Comparison of ENCODE assay signal across 8 mouse cellular contexts in genomic region chr7:87584281-87584701, GRCm38 (mm10). TPM values are rescaled to one million over a fixed set of nuclear protein-coding genes. Genes with fewer than 3 reads are reported as not detected.
DNase-seq lines count a peak whose midpoint lies in the region; ATAC-seq and TF ChIP-seq lines count a peak whose summit lies in the region.
"Had no signal": no experiment of that assay in that cellular context is flagged by ENCODE, and none has a peak within 500 bp of the region (broad histone marks: within the 10 kb centered on the region; RNA-seq: fewer than 3 reads in every experiment).

No protein-coding gene starts in this region.

- peak; percentile 75; the same call in 1 of the 2 replicates for ATAC-seq in embryonic facial prominence, embryonic 14.5 days (ENCODE audit: low read depth)
- peak; percentile 92 for ATAC-seq in midbrain, embryonic 14.5 days (ENCODE audit: low FRiP score, low TSS enrichment)
- no peak for ATAC-seq in granulocyte monocyte progenitor cell, adult 5-6 weeks (replicated peaks; ENCODE audit: poor library complexity, severe bottlenecking)

- peak; percentile 1 for DNase-seq in lung, postnatal 10 days
- no peak for DNase-seq in lung, postnatal 25 days (ENCODE audit: low spot score)
- peak; percentile 34 for DNase-seq in embryonic facial prominence, embryonic 14.5 days (ENCODE audit: low spot score)
- peak; percentile 53 for DNase-seq in layer of hippocampus, adult 2 months (ENCODE audit: low spot score in 2 of 2)
- peak; percentile 88 for DNase-seq in midbrain, embryonic 14.5 days
- DNase-seq in urinary bladder, postnatal 14 days (ENCODE audit: low spot score): no peak

- WGBS in embryonic facial prominence, embryonic 14.5 days: under 1% methylated on average over 22 of the region's 28 CpGs
- WGBS in midbrain, embryonic 14.5 days: 1% methylated on average over 28 of the region's 28 CpGs

- peak overlapping the region; percentile 45 for H3K4me2 ChIP-seq in embryonic facial prominence, embryonic 14.5 days (ENCODE audit: low read depth, low read length)
- peak overlapping the region; percentile 76 for H3K4me2 ChIP-seq in midbrain, embryonic 14.5 days (ENCODE audit: low read length)

- H3K4me3 ChIP-seq in embryonic facial prominence, embryonic 14.5 days (ENCODE audit: low read depth, low read length): peak overlapping the region; percentile 25
- H3K4me3 ChIP-seq in layer of hippocampus, adult 2 months: peak overlapping the region; percentile 81
- H3K4me3 ChIP-seq in midbrain, embryonic 14.5 days (replicated peaks; ENCODE audit: low read depth, low read length): peak overlapping the region; percentile 54

- no peaks in the 10 kb centered on the region for H3K9me3 ChIP-seq in embryonic facial prominence, embryonic 14.5 days (ENCODE audit: control insufficient read depth, low read length)
- H3K9me3 ChIP-seq in midbrain, embryonic 14.5 days (ENCODE audit: control insufficient read depth, low read length): no peaks in the 10 kb centered on the region

- no peaks in the 10 kb centered on the region for H3K36me3 ChIP-seq in embryonic facial prominence, embryonic 14.5 days (ENCODE audit: control insufficient read depth, insufficient read depth, low read length)
- H3K36me3 ChIP-seq in midbrain, embryonic 14.5 days (ENCODE audit: control insufficient read depth, insufficient read depth, low read length): no peaks in the 10 kb centered on the region

- peak; percentile 32 for TF ChIP-seq CTCF in layer of hippocampus, adult 2 months (conservative IDR thresholded peaks at IDR 0.05)

- no peak overlapping the region for H3K9ac ChIP-seq in embryonic facial prominence, embryonic 14.5 days (ENCODE audit: low read depth, low read length)
- peak overlapping the region; percentile 72 for H3K9ac ChIP-seq in midbrain, embryonic 14.5 days (replicated peaks; ENCODE audit: low read length)

- no peak overlapping the region for H3K27ac ChIP-seq in embryonic facial prominence, embryonic 14.5 days (replicated peaks; ENCODE audit: low read depth, low read length)
- peak overlapping the region; percentile 97 for H3K27ac ChIP-seq in layer of hippocampus, adult 2 months
- peak overlapping the region; percentile 85 for H3K27ac ChIP-seq in midbrain, embryonic 14.5 days (replicated peaks; ENCODE audit: low read depth, low read length)

- peaks cover 22% of the 10 kb centered on the region; the same call in 1 of the 2 replicates for H3K27me3 ChIP-seq in embryonic facial prominence, embryonic 14.5 days (replicated peaks; ENCODE audit: control insufficient read depth, insufficient read depth, low read length)
- H3K27me3 ChIP-seq in midbrain, embryonic 14.5 days (ENCODE audit: control insufficient read depth, insufficient read depth, low read length): peaks cover 7% of the 10 kb centered on the region; the same call in 1 of the 2 replicates

- no peaks in the 10 kb centered on the region for H3K4me1 ChIP-seq in embryonic facial prominence, embryonic 14.5 days (ENCODE audit: control insufficient read depth, insufficient read depth, low read length)
- no peaks in the 10 kb centered on the region for H3K4me1 ChIP-seq in midbrain, embryonic 14.5 days (ENCODE audit: control insufficient read depth, insufficient read depth, low read length)

RNA-seq across cellular contexts. Expression of gene Grm5, which starts 0.3 kb away (rescaled TPM):
- 0.07 and 0.21 TPM in 2 replicates for polyA plus RNA-seq in embryonic facial prominence, embryonic 14.5 days (2014; fragmentation: Nextera tagmentation; extraction: Ambion mirVana)
- 100 to 1,000 TPM; 256 to 260 TPM for total RNA-seq in layer of hippocampus, adult 2 months (2021)
- 29.9 and 38.9 TPM in 2 replicates for polyA plus RNA-seq in midbrain, embryonic 14.5 days (2014; fragmentation: Nextera tagmentation; extraction: Ambion mirVana)
- total RNA-seq in granulocyte monocyte progenitor cell, adult 5-6 weeks (2014; fragmentation: Nextera tagmentation): not detected in 2 replicates
- total RNA-seq in granulocyte monocyte progenitor cell, adult 5-6 weeks (2017): not detected in 2 replicates
- polyA plus RNA-seq: small intestine, adult 2 months had no signal

Comparison
In these comparisons a context has a peak if more than half of its experiments do, and no peak if none do; other contexts are left out.
1. DNase-seq: peak in lung, postnatal 10 days (single experiment), embryonic facial prominence, embryonic 14.5 days (single experiment), layer of hippocampus, adult 2 months (2 of 2) and midbrain, embryonic 14.5 days (single experiment); none in lung, postnatal 25 days (single experiment) and urinary bladder, postnatal 14 days (single experiment).
2. H3K4me3 ChIP-seq: peak in every context shown above with its lines; median percentile 81 in layer of hippocampus, adult 2 months; 54 in midbrain, embryonic 14.5 days; 25 in embryonic facial prominence, embryonic 14.5 days.
3. RNA of gene Grm5, which starts 0.3 kb away (total RNA-seq): 256 to 260 TPM in layer of hippocampus, adult 2 months; not detected in granulocyte monocyte progenitor cell, adult 5-6 weeks; every median in the first group is over 100 times any median in the second.